Mouse (Mus musculus) MEL (cell line): Measurements from ENCODE around the gene Dennd1b. TPM values are rescaled to one million over a fixed set of nuclear protein-coding genes. Genes with fewer than 3 reads are reported as not detected.

Experiments used
- DNase-seq: peaks from one replicate; pipeline ENCODE4 v3.0.0; 2011; ENCODE audit warnings: low read depth, low spot score
- H3K27ac ChIP-seq: 2 replicates; pipeline ENCODE4 v1.5.1; 2012; ENCODE audit warnings: low read depth, mild to moderate bottlenecking, control low read depth, low read length, moderate library complexity; ENCODE audit not compliant: control insufficient read depth
- H3K27me3 ChIP-seq, 2 experiments: fragments of 150-350 bp in 1 of 2; sonication (generic) in 1 of 2; 2 replicates each; pipeline ENCODE4 v1.6.1; 2012; ENCODE audit warnings: low read length in 2 of 2, mild to moderate bottlenecking in 2 of 2, improper control_type of control experiment in 1 of 2, moderate library complexity in 1 of 2; ENCODE audit not compliant: insufficient read depth in 2 of 2, control insufficient read depth in 1 of 2
- H3K36me3 ChIP-seq, 2 experiments: 2 replicates each; pipeline ENCODE4 v1.6.1; 2012 to 2014; ENCODE audit warnings: low read length in 2 of 2, improper control_type of control experiment in 1 of 2, inconsistent platforms in 1 of 2, mild to moderate bottlenecking in 1 of 2; ENCODE audit not compliant: insufficient read depth in 2 of 2, control insufficient read depth in 1 of 2
- H3K4me1 ChIP-seq, 2 experiments: fragments of 150-350 bp in 1 of 2; sonication (generic) in 1 of 2; 2 replicates each; pipeline ENCODE4 v1.6.1; 2012; ENCODE audit warnings: low read length in 2 of 2, improper control_type of control experiment in 1 of 2, mild to moderate bottlenecking in 1 of 2; ENCODE audit not compliant: insufficient read depth in 2 of 2, control insufficient read depth in 1 of 2
- H3K4me3 ChIP-seq, 2 experiments: fragments of 150-350 bp in 1 of 2; sonication (generic) in 1 of 2; 2 replicates each; pipeline ENCODE4 v1.5.1; 2012; ENCODE audit warnings: low read depth in 2 of 2, low read length in 2 of 2, mild to moderate bottlenecking in 2 of 2, moderate library complexity in 2 of 2, control low read depth in 1 of 2, improper control_type of control experiment in 1 of 2; ENCODE audit not compliant: control insufficient read depth in 1 of 2, insufficient read depth in 1 of 2
- H3K79me2 ChIP-seq: 2 replicates; pipeline ENCODE4 v1.6.1; 2012; ENCODE audit warnings: mild to moderate bottlenecking, low read length, moderate library complexity; ENCODE audit not compliant: control insufficient read depth, poor library complexity, insufficient read depth
- H3K9ac ChIP-seq: 2 replicates; pipeline ENCODE4 v1.6.1; 2012; ENCODE audit warnings: low read depth, mild to moderate bottlenecking, control low read depth, low read length, moderate library complexity; ENCODE audit not compliant: control insufficient read depth, poor library complexity, severe bottlenecking
- H3K9me3 ChIP-seq: fragments of 150-350 bp; sonication (generic); replicated peaks from 2 replicates; pipeline ENCODE4 v1.6.1; 2012; ENCODE audit warnings: mild to moderate bottlenecking, low read length, improper control_type of control experiment, moderate library complexity; ENCODE audit not compliant: insufficient read depth
- BHLHE40 ChIP-seq: IDR thresholded peaks from 2 replicates; pipeline ENCODE4 v1.6.1; 2012; ENCODE audit warnings: low read depth, mild to moderate bottlenecking, inconsistent platforms, low read length, improper control_type of control experiment, borderline replicate concordance
- CHD1 ChIP-seq: IDR thresholded peaks from 2 replicates; pipeline ENCODE4 v1.6.1; 2012; ENCODE audit warnings: low read depth, mild to moderate bottlenecking, inconsistent platforms, low read length, improper control_type of control experiment
- CHD2 ChIP-seq: IDR thresholded peaks from 2 replicates; pipeline ENCODE4 v1.6.1; 2011; ENCODE audit warnings: low read length, improper control_type of control experiment
- E2F4 ChIP-seq: IDR thresholded peaks from 2 replicates; pipeline ENCODE4 v1.6.1; 2011; ENCODE audit warnings: low read depth, low read length, improper control_type of control experiment, borderline replicate concordance
- ELF1 ChIP-seq: IDR thresholded peaks from 2 replicates; pipeline ENCODE4 v1.6.1; 2014; ENCODE audit warnings: low read depth, mild to moderate bottlenecking, inconsistent platforms, low read length, improper control_type of control experiment, moderate library complexity
- EP300 ChIP-seq, 2 experiments: IDR thresholded peaks; 2 replicates each; pipeline ENCODE4 v1.6.1; 2011; ENCODE audit warnings: improper control_type of control experiment in 2 of 2, low read length in 2 of 2, low read depth in 1 of 2, mild to moderate bottlenecking in 1 of 2
- ETS1 ChIP-seq: IDR thresholded peaks from 2 replicates; pipeline ENCODE4 v1.6.1; 2012; ENCODE audit warnings: low read depth, mild to moderate bottlenecking, inconsistent platforms, low read length, improper control_type of control experiment, moderate library complexity
- GATA1 ChIP-seq: IDR thresholded peaks from 2 replicates; pipeline ENCODE4 v1.6.1; 2011; ENCODE audit warnings: low read depth, low read length, improper control_type of control experiment
- HCFC1 ChIP-seq: IDR thresholded peaks from 2 replicates; pipeline ENCODE4 v1.6.1; 2012; ENCODE audit warnings: low read depth, mild to moderate bottlenecking, inconsistent platforms, low read length, improper control_type of control experiment, moderate library complexity
- JUND ChIP-seq: IDR thresholded peaks from 2 replicates; pipeline ENCODE4 v1.6.1; 2011; ENCODE audit warnings: low read depth, mild to moderate bottlenecking, improper control_type of control experiment, low read length
- MAFK ChIP-seq: IDR thresholded peaks from 2 replicates; pipeline ENCODE4 v1.6.1; 2011; ENCODE audit warnings: low read depth, mild to moderate bottlenecking, low read length, improper control_type of control experiment, borderline replicate concordance
- MAX ChIP-seq: IDR thresholded peaks from 2 replicates; pipeline ENCODE4 v1.6.1; 2011; ENCODE audit warnings: low read length, improper control_type of control experiment
- MAZ ChIP-seq: IDR thresholded peaks from 2 replicates; pipeline ENCODE4 v1.6.1; 2012; ENCODE audit warnings: low read depth, mild to moderate bottlenecking, inconsistent platforms, low read length, improper control_type of control experiment
- MEF2A ChIP-seq: IDR thresholded peaks from 2 replicates; pipeline ENCODE4 v1.6.1; 2014; ENCODE audit warnings: low read depth, mild to moderate bottlenecking, inconsistent platforms, low read length, improper control_type of control experiment; ENCODE audit not compliant: poor library complexity, insufficient replicate concordance, severe bottlenecking; ENCODE audit errors: extremely low read depth
- MYB ChIP-seq: IDR thresholded peaks from 2 replicates; pipeline ENCODE4 v1.6.1; 2011; ENCODE audit warnings: mild to moderate bottlenecking, low read depth, low read length, improper control_type of control experiment
- MYC ChIP-seq: IDR thresholded peaks from 2 replicates; pipeline ENCODE4 v1.6.1; 2011; ENCODE audit warnings: low read depth, mild to moderate bottlenecking, low read length, improper control_type of control experiment, moderate library complexity
- NRF1 ChIP-seq: IDR thresholded peaks from 2 replicates; pipeline ENCODE4 v1.6.1; 2014; ENCODE audit warnings: low read depth, mild to moderate bottlenecking, inconsistent platforms, low read length, improper control_type of control experiment, moderate library complexity; ENCODE audit not compliant: poor library complexity, insufficient read depth, severe bottlenecking
- POLR2AphosphoS2 ChIP-seq: IDR thresholded peaks from 2 replicates; pipeline ENCODE4 v1.6.1; 2011; ENCODE audit warnings: low read length, improper control_type of control experiment
- POLR2AphosphoS5 ChIP-seq: IDR thresholded peaks from 2 replicates; pipeline ENCODE4 v1.6.1; 2012; ENCODE audit warnings: low read depth, borderline replicate concordance, mild to moderate bottlenecking, inconsistent platforms, low read length, moderate library complexity, mixed read lengths
- SIN3A ChIP-seq: IDR thresholded peaks from 2 replicates; pipeline ENCODE4 v1.6.1; 2012; ENCODE audit warnings: low read length, improper control_type of control experiment, inconsistent platforms
- SMC3 ChIP-seq: IDR thresholded peaks from 2 replicates; pipeline ENCODE4 v1.6.1; 2011; ENCODE audit warnings: low read depth, low read length, improper control_type of control experiment
- TBP ChIP-seq: IDR thresholded peaks from 2 replicates; pipeline ENCODE4 v1.8.0; 2011; ENCODE audit warnings: low read depth, low read length, improper control_type of control experiment
- TCF12 ChIP-seq: IDR thresholded peaks from 2 replicates; pipeline ENCODE4 v1.6.1; 2014; ENCODE audit warnings: low read depth, mild to moderate bottlenecking, inconsistent platforms, low read length, improper control_type of control experiment, moderate library complexity
- UBTF ChIP-seq: IDR thresholded peaks from 2 replicates; pipeline ENCODE4 v1.6.1; 2012; ENCODE audit warnings: low read depth, mild to moderate bottlenecking, inconsistent platforms, low read length, improper control_type of control experiment, moderate library complexity, borderline replicate concordance; ENCODE audit not compliant: insufficient read depth
- USF2 ChIP-seq, 2 experiments: IDR thresholded peaks; 2 replicates each; pipeline ENCODE4 v1.6.1; 2011 to 2012; ENCODE audit warnings: improper control_type of control experiment in 2 of 2, low read length in 2 of 2, borderline replicate concordance in 1 of 2, inconsistent platforms in 1 of 2, low read depth in 1 of 2, mild to moderate bottlenecking in 1 of 2; ENCODE audit not compliant: insufficient read depth in 1 of 2
- ZC3H11A ChIP-seq: IDR thresholded peaks from 2 replicates; pipeline ENCODE4 v1.6.1; 2012; ENCODE audit warnings: low read depth, mild to moderate bottlenecking, inconsistent platforms, low read length, improper control_type of control experiment
- ZMIZ1 ChIP-seq: IDR thresholded peaks from 2 replicates; pipeline ENCODE4 v1.6.1; 2012; ENCODE audit warnings: low read depth, mild to moderate bottlenecking, inconsistent platforms, low read length, improper control_type of control experiment, moderate library complexity
- ZNF384 ChIP-seq: IDR thresholded peaks from 2 replicates; pipeline ENCODE4 v1.6.1; 2012; ENCODE audit warnings: low read depth, mild to moderate bottlenecking, inconsistent platforms, low read length, improper control_type of control experiment
- polyA plus RNA-seq, 2 experiments: library from polyadenylated mRNA; stranded (reverse) in 1 of 2; unstranded in 1 of 2; fragments of >175 nt in 1 of 2; fragments of >200 nt in 1 of 2; gene quantifications; 2 replicates each; pipeline versions ENCODE4 v1.2.1 to v1.2.4; 2012; ENCODE audit warnings: low replicate concordance in 2 of 2, low read depth in 1 of 2; ENCODE audit not compliant: insufficient read length in 2 of 2, insufficient read depth in 1 of 2, missing spikeins in 1 of 2
- total RNA-seq: library from RNA; depleted of rRNA; stranded (reverse); fragments of 300-350 nt; gene quantifications from 2 replicates; pipeline ENCODE4 v1.2.3, GENCODE M21; 2012

Dennd1b gene
- total and polyA plus RNA-seq, 3 experiments: 3.9 to 4.1 TPM; not detected in 1

GRCm38 (mm10) chr1:139049881-139050472 is 86.7 kb downstream of the Dennd1b start:
- no peaks in the 10 kb centered on the region for H3K27me3 ChIP-seq
- H3K36me3 ChIP-seq: peaks cover 0 to 7% of the 10 kb centered on the region in 2 experiments; a peak in 2 of 4 replicates
- no peak overlapping the region for H3K4me3 ChIP-seq
- no peaks in the 10 kb centered on the region for H3K79me2 ChIP-seq
- DNase-seq: no peak
- H3K9ac ChIP-seq: no peak overlapping the region
- TF ChIP-seq TCF12: no peak
- no peak for TF ChIP-seq ELF1
- TF ChIP-seq ZC3H11A: no peak
- no peak for TF ChIP-seq ETS1
- no peak for TF ChIP-seq MEF2A
- TF ChIP-seq MYB: no peak
- no peak for TF ChIP-seq USF2 (IDR thresholded peaks at IDR 0.05; ENCODE audit: borderline replicate concordance in 1 of 2, insufficient read depth in 1 of 2, low read depth in 1 of 2, low read length in 2 of 2)
- no peak for TF ChIP-seq SMC3
- no peak for TF ChIP-seq POLR2AphosphoS5
- TF ChIP-seq JUND: no peak
- no peak for TF ChIP-seq NRF1
- no peak for TF ChIP-seq MYC
- no peak for TF ChIP-seq CHD2
- TF ChIP-seq TBP: no peak
- no peak overlapping the region for H3K27ac ChIP-seq
- no peaks in the 10 kb centered on the region for H3K9me3 ChIP-seq
- peaks cover 0 to 6% of the 10 kb centered on the region in 2 experiments; a peak in 1 of 4 replicates for H3K4me1 ChIP-seq

DNA sequence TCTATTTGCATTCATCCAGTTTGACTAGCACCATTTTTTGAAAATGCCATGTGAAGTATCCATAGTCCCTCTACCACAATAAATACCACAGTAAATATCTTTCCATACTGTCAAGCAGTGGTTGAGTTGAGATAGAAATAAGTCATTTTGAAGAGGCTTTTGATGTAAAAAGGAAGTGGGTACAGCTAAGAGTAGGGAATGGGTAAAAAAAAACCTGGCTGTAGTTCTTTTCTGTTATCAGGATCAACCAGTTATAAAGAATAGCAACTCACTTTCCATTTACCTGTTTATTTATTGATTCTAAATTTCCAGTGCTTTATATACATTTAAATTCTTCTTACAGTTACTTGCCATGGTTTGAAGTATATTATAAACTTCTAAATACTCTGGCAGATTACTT is 89.8 kb downstream of the Dennd1b start:
- Histone ChIP-seq H3K36me3 (peaks cover 0 to 7% of the 10 kb centered on the region in 2 experiments; a peak in 2 of 4 replicates), H3K27me3 (no peaks in the 10 kb centered on the region), H3K4me3 (no peak overlapping the region), H3K79me2 (no peaks in the 10 kb centered on the region), H3K9ac (no peak overlapping the region), H3K9me3 (no peaks in the 10 kb centered on the region), H3K27ac (no peak overlapping the region), H3K4me1 (peaks cover 0 to 6% of the 10 kb centered on the region in 2 experiments; a peak in 1 of 4 replicates)
- DNase-seq: peak; percentile 42
- no peak for TF ChIP-seq USF2 (IDR thresholded peaks at IDR 0.05; ENCODE audit: borderline replicate concordance in 1 of 2, insufficient read depth in 1 of 2, low read depth in 1 of 2, low read length in 2 of 2)
- no peak for TF ChIP-seq UBTF
- no peak for TF ChIP-seq SMC3
- TF ChIP-seq TCF12: no peak
- no peak for TF ChIP-seq CHD2
- peak; percentile 39; the same call in 1 of the 2 replicates for TF ChIP-seq GATA1
- TF ChIP-seq ZMIZ1: no peak
- TF ChIP-seq BHLHE40: no peak
- TF ChIP-seq MAX: no peak
- TF ChIP-seq MYC: no peak
- peak; percentile 28 to 71; a peak in 3 of 4 replicates for TF ChIP-seq EP300 (IDR thresholded peaks at IDR 0.05; ENCODE audit: low read depth in 1 of 2, low read length in 2 of 2)
- TF ChIP-seq HCFC1: no peak
- TF ChIP-seq ZNF384: peak; percentile 84
- no peak for TF ChIP-seq SIN3A
- TF ChIP-seq E2F4: no peak
- no peak for TF ChIP-seq MAZ
- TF ChIP-seq POLR2AphosphoS2: no peak
- no peak for TF ChIP-seq ELF1
- no peak for TF ChIP-seq CHD1
- no peak for TF ChIP-seq MEF2A
- no peak for TF ChIP-seq MAFK
- no peak for TF ChIP-seq MYB
